Mouse (Mus musculus): ENCODE data around the gene Adk.
A peak's percentile ranks its signal among the peaks of the same experiment; 100 is the strongest.
"Not testable (repeated sequence)": the region's sequence is repeated elsewhere in the genome, so short reads cannot be mapped to it uniquely, and the experiment has no call there.

The Adk gene

DNA sequence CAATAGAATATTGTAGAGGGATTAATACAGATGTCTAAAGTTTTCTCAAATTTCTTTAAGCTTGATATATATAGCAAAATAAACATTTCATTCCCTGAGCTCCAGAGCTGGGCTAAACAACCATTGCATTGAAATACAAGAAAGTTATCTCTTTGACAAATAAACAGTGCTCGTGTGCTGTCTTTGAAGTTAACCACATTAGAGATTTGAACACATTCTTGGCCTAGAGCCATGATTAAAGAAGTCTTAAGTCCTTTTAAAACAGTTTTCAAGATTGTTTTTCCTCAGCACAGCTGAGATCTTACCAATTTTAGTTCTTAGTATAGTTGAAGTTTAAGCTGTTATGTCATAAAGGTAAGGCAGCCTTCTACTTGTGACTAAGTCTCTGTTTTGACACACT is 11.9 kb downstream of the Adk start:
- DNase-seq (ENCODE audit: low spot score in 2 of 2): no peak

DNA sequence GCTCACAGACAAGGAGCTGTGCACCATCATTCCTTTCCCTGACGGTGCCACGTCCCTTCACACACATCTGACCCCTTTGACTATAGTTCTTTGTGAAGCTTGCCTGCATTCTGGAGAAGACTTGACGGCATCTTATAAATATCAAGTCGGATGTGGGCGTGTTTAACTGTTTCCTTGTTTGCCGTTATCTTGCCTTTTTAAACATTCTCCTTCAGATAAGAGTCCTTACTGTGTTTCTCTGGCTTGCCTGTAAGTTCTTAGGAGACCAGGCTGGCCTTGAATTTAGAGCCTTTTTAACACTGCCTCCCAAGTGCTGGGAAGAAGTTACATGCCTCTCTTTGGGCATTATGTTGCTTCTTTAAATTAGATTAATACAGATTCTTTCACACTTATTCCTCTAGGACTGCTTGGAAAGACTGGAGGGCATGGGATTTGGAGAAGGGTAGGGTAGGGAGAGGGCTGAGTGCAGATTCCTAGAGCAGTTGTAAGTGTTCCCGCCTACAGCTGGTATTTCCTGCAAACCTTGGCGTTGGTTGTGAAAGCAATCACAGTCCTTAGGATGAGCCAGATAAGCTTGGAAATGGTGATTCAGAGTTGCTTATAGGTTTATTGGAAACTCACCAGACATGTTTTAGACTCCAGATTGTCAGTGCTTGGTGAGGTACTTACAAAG is 13.3 kb downstream of the Adk start:
- DNase-seq (ENCODE audit: low spot score in 2 of 2): no peak

DNA sequence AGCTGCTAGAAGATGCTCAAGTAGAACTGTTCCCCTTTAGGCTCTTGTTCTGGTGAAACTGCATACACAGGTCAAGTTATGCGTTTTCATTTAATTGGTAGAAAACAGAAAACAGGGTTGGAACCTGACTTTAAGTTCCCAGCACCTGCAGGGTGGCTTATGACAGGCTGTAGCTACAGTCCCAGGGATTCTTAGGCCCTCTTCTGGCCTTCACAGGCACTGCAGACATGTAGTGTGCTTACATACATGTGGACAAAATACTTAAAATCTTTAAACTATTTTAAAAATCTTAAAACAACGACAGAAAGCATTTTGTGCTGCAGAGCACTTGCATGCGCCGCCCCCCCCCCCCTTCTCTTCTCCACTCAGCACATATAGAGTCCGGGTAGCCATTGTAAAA is 17.2 kb downstream of the Adk start:
- DNase-seq (ENCODE audit: low spot score in 2 of 2): no peak

DNA sequence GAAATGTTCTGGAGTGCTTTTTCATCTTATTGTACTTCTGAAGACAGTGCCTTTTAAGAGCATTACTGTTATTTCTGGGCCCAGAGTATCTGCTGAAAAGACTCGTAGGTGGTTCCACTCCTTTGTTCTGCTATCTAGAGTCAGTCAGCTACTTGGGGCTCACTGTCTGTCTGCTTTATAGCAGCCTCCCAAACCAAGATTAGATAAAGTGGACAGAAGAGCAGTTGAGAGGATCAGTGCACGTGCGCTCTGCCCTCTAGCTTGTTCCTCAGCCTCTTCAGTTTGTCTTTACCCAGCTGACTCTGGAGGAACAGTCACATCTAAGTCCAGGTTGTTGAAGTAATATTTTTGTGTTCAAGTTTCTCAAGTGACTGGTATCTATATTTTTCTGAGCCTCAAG is 21.6 kb downstream of the Adk start:
- no peak for DNase-seq (ENCODE audit: low spot score in 2 of 2)

DNA sequence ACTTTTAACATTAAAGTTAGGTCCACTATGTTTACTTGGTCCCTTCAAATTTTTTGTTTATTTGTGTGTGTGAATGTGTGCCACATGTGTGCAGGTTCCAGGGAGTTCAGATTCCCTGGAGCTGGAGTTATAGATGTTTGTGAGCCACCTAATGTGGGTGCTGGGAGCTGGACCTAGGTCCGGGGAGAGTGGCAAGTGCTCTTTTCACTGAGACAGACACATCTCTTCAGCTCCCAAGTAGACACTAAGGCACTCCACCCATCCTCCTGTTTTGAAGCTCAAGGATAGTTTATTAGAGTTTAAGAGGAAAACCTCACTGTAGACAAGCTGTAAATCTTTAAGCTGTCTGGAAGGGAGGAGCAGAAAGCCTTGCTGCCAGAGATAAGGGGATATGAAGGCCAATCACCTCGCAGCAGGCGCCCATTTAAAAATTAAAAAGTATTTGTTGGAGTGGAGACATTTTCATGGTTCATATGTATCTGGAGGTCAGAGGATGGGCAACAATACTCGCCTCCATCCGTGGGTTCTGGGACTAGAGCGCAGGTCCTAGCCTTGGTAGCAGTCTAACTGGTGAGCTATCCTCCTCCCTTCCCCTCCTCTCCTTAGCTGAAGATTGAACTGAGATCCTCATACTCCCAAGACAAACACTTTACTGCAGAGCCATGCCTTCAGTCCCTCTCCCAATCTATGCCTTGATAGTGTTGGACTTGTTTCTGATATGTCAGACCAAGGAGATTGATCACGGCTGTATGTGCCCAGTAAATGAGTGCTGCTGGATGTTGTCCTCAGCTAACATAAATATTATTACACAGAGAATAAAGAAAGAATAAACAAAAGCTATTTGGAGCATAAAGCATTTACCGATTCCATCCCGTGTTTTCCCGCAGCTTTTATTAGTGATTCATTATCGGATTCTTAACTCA is 22.3 kb downstream of the Adk start:
- DNase-seq (ENCODE audit: low spot score in 2 of 2): no peak

DNA sequence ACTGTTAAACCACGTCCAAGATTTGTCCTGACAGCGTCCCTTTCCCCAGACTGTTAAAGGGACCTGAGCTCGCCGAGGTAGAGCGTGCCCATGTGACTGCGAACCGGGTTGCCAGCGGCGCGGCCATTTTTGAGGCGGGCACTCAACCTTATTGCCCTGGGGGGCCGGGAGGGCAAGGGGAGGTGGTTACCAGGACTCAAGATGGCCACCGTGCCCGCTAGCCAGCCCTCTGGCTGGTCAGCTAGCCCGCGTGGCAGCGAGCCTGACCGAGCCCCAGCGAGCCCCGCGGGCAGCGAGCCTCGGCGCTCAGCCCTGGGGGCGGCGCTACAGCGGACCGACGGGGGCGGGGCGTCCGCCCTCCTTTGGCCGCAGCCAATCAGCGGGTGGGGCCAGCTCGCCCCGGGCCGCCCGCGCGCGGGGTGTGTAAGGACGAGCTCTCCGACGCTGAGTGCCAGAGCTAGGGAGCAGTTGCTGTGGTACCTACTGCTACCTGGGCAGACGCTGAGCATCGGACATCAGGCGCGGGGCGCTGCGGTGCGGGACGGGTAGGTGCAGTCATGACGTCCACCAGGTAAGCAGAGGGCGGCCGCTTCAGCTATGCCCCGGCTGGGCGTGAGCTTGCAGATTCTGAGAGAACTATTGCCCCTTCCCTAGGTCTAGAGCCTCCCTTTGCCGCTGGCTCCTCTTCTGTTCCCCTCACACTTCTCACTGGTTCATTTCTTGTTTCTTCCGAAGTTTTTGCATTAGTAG is 23.6 kb downstream of the Adk start:
- peak; percentile 86 to 87 for DNase-seq (ENCODE audit: low spot score in 2 of 2)

DNA sequence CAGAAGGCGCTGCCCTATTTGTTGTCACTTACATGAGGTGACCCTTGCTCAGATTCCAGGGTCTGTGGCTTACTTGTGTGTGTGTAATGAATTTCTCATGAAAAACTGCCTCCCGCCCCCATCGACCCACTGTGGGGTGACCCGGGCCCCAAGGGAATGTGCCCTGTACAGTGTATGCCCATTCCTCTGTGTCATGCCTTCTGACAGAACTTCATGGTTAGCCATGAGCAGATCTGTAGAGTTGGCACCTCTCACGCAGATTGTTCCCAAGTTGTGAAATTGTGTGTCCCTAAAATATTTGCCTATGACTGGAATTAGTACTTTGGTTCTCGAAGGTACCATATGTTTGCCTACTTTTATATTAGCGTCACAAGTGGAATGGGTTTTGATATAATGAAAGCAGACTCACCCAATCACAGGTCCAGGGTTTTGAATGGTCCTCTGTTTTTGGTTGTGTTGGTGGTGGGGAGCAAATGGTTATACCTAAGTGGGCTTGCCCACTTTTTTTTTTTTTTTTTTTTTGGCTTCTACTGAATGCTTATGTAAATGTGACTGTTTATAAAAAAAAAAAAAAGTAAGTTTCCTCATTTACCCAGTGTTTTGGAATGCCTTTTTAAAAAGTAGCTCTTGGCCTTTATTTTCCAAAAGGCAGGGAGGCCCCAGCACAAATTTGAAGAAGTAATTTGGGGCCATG is 24.3 kb downstream of the Adk start:
- DNase-seq (ENCODE audit: low spot score in 2 of 2): no peak

DNA sequence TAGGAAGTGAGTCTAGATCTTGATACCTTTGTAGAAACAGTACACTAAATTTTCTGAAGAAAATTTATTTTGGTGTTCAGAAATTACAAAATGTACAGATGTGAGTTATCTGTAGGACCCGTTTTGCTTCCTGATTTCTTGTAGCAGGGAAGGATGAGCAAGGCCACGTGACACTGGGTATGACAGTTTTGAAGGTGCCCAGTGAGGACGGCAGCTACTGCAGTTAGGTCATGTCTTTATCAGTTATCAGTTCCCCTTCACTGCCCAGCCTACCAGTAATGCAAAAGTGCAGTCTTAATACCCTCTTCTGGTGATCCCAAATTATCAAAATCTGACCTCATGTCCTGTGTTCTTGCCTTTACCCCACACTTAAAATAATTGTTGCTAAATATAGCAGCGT is 25.6 kb downstream of the Adk start:
- DNase-seq (ENCODE audit: low spot score in 2 of 2): no peak

DNA sequence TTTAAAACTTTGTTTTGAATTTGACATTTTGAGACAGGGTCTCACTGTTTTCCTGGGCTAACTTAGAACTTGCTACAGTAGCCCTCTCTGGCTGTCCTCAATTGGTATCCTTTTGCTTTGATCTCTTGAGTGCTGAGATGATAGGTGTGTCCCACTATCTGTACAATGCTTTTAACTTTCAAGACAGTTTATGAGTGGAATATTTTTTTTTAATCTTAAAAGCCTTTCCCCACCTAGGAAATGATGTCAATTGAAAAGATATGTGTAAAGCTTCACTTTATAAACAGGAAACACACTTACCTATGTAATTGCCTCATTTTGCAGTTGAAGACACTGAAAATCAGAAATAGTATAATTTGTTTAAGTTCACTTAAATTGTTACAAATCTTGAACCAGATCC is 26.1 kb downstream of the Adk start:
- DNase-seq (ENCODE audit: low spot score in 2 of 2): no peak

DNA sequence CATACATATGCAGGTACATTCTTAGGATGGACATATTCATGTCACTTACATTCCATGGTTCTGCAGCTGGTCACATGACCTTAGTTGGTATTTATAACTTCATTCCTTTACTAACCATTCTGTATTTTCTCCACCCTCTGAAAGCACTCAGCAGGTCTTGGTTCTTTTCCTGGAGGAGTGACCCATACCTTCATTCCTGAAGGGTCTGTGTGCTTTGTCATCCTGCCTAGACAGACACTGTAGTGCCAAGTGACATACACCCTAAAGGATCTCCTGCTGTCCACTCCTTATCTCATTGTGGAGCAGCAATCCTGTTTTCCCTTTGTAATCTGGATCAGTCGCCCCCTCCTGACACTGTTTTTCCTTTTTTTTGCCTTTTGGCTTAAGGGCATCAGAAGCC is 30.4 kb downstream of the Adk start:
- no peak for DNase-seq (ENCODE audit: low spot score in 2 of 2)

DNA sequence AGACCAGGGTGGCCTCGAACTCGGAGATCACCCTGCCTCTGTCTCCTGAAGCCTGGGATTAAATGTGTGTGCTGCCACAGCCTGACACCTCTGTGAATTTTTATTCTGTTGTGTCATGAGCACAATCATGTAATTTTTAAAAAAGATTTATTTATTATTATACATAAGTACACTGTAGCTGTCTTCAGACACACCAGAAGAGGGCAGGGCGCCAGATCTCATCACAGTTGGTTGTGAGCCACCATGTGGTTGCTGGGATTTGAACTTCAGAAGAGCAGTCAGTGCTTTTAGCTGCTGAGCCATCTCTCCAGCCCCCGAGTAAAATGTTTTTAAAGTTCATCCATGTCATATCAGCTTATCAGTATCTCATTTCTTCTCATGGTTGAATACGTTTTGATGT is 33.3 kb downstream of the Adk start:
- no peak for DNase-seq (ENCODE audit: low spot score in 2 of 2)

DNA sequence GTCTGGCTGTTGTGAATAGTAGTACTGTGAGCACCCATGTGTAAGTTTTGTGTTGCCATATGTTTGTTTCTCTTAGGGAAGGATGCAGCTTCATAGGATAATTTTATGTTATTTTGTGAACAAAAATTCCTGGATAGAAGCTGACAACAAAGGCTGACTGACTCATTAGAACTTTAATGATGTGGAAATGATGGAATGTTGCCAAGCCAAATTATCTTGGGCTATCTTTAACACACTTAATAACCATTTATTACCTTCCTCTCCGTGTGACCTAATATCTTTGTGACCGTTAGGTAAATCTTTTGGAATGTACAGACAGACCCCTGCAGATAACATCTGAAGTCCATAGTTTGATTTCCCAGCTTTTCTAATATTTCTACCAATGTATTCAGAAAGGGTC is 33.7 kb downstream of the Adk start:
- DNase-seq (ENCODE audit: low spot score in 2 of 2): no peak

DNA sequence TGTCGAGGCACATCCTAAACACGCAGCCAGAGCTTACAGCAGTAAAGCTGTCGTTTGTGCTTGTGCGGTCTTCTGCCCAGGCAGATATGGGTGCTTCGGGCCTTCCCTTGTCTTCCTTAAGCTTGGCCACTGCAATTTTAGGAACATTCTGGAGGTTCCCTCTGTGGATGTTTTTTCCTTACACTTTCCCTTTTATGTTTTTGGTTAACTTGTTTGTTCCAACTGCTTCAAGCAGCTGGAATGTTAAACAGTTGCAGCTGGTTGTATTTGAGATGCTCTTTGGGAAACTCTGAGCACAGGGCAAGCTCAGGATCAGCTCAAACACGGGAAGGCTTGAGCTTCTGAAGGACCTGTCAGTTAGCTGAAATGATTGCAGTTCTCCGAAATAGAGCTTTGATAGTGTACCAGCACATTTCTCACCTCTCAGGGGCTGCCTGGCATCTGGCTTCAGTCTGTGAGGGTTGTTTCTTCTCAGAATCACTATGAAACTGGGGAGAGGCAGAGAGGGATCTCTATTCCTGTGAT is 34.5 kb downstream of the Adk start:
- no peak for DNase-seq (ENCODE audit: low spot score in 2 of 2)

DNA sequence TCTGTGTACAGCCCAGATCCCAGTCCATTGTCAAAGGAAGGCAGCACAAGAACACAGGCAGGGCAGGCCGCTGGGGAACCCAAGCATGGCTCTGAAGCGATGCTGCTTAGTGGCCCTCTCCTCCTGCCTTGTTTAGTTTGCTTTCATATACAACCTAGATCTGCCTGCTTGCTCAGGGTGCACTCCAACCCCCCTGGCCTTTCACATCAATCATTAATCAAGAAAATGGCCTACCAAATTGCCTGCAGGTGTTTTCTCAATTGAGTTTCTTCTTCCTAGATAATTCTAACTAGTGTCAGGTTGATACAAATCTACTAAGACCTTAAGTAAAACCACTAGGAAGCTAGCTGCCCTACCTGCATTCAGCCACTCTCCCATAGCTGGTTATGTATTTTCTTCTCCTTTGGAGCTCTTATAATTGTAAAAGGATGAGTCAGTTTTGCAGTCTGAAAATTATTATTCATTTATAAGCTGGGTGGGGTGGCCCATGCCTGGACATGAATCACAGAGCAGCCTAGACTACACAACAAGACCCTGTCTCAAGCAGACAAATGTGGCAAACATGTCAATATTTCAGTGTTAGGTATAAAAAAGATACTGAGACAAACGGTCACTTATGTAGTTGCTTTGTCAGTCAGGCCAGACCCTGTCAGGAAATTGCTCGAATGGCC is 35.2 kb downstream of the Adk start:
- DNase-seq (ENCODE audit: low spot score in 2 of 2): no peak

DNA sequence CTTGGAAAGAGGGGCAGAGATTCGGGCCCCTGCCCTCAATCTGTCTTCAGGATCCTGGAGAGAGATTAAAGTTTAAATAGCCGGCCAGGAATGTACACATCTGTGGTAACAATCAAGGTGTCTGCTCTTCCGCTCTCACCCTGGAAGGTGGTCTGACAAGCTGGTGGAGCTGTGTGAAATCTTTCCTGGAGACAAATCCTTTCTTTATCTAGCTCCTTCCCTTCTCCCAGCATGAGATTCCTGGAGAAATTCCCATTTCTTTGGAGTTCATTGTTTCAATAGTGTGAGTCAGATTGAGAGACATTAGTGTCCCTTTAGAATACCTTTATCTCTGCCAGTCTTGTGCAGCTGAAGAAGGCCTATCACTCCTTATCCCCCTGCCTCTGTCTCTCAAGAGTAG is 36.4 kb downstream of the Adk start:
- no peak for DNase-seq (ENCODE audit: low spot score in 2 of 2)

DNA sequence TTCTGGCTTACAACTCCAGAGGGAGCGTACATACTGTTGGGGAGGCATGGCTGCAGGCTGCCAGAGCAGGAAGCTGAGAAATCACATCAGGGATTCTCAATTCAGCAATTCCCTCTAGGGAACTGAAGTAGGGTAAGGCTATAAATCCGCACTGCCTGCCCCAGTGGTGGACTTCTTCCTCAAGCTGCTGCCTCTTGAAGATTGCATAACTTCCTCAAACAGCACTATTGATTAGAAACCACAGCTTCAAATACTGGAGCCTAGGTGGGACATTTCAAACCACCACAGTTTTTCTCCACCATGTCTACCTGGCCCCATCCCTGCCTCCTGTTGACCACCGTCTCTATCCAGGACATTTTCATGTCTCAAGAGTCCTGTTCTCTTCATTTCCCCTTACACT is 38.0 kb downstream of the Adk start:
- no peak for DNase-seq (ENCODE audit: low spot score in 2 of 2)

DNA sequence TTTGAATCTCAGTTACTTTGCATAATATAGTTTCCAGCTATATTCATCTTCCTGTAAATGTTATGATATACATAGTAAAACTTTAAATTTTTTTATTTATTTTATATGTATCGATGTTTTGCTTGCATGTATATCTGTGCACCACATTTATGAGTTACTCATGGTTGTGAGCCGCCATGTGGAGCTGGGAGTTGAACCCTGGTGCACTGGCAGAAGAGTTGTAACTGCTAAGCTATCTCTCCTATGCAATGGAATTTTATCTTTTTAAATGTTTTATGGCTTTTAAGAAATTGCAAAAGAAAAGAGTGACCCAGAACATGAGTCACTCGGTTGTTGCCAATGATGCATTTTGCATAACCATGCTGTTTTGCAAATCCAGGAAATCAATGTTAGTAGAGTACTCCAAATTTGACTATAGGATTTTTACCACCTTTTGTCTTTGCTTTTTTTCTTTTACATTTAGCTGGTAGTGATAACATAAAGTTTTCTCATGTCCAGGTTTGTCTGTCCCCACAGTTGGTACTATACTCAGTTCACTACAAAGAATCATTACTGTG is 38.6 kb downstream of the Adk start:
- DNase-seq (ENCODE audit: low spot score in 2 of 2): no peak

DNA sequence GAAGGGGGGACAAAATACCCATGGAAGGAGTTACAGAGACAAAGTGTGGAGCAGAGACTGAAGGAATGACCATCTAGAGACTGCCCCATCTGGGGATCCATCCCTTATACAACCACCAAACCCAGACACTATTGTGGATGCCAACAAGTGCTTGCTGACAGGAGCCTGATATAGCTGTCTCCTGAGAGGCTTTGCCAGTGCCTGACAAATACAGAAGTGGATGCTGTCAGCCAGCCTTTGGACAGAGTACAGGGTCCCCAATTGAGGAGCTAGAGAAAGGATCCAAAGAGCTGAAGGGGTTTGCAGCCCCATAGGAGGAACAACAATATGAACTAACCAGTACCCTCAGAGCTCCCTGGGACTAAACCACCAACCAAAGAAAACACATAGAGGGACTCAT is 41.8 kb downstream of the Adk start:
- not testable (repeated sequence) for DNase-seq (ENCODE audit: low spot score in 2 of 2)

DNA sequence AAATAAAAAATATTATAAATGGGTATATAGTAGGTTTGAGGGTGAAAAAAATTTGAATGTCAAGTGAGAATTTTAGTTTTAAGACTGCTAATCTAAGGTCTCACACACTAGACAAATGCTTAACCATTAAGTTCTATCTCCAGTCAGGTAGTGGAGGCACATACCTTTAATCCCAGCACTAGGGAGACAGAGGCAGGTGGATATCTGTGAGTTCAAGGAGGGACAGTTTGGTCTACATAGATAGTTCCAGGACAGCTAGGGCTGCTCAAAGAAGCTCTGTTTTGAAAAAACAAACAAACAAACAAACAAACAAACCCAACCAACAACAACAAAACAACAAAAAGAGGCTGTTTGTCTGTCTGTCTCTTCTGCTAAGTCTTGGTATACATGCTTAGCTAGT is 43.9 kb downstream of the Adk start:
- no peak for DNase-seq (ENCODE audit: low spot score in 2 of 2)

DNA sequence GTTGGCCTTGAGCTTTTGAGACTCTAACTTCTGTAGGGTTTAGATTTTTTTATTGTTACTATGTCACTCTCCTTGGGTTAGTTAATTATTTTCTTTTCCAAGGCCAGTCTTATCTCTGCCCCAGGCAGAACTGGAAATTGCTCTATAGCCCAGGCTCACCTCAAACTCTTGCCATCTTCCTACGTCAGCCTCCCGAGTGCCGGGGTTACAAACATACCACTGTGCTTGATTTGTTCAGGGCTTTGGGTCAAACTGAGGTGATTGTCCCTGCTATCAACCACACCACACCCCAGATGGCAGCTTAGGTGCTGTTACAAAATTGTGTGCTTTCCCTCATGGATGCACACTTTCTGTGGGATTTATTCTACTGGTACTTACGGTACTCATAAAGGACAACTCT is 44.3 kb downstream of the Adk start:
- DNase-seq (ENCODE audit: low spot score in 2 of 2): no peak

DNA sequence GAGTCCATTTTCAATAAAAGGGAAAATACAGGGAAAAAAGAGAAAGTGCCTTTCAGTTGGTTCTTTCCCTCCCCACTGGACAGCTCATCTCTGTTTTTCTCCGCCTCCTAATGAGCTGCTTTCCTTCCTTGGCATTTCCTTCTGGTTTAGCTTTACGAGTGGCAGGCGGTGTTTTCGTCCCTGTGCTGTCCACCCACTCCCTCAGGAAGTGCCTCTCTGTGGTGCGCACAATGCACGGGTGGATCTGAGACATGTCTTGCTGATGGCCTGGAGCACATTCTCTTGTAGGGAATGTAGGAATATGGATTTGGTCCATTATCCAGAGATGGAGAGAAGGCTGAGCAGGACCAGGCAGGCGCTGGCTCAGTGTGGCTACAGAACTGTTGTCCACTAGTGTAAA is 47.0 kb downstream of the Adk start:
- no peak for DNase-seq (ENCODE audit: low spot score in 2 of 2)

Measured in spleen, postnatal 14 days (tissue).